Mouse (Mus musculus) macrophage (primary cell): Measurements from ENCODE around the gene Sparcl1. TPM values are rescaled to one million over a fixed set of nuclear protein-coding genes. Genes with fewer than 3 reads are reported as not detected.

ENCODE experiments used
- H3K27ac ChIP-seq: fragments of 350-480 bp; formaldehyde crosslinking; 2 replicates; pipeline ENCODE4 v1.9.0; 2021
- H3K36me3 ChIP-seq: fragments of 350-480 bp; formaldehyde crosslinking; 2 replicates; pipeline ENCODE4 v1.9.0; 2021; ENCODE audit errors: inconsistent target
- H3K4me3 ChIP-seq: fragments of 350-480 bp; formaldehyde crosslinking; 2 replicates; pipeline ENCODE4 v1.9.0; 2021; ENCODE audit errors: inconsistent target
- H3K79me2 ChIP-seq: fragments of 350-480 bp; formaldehyde crosslinking; 2 replicates; pipeline ENCODE4 v1.9.0; 2021; ENCODE audit errors: inconsistent target
- WGBS: methylation state at CpG from one replicate; pipeline ENCODE4 v1.1.7; 2026; ENCODE audit warnings: inconsistent platforms; ENCODE audit not compliant: missing documents; 5-methylcytosine and 5-hydroxymethylcytosine counted together
- polyA plus RNA-seq: library from polyadenylated mRNA; stranded (reverse); fragments of 250-400 nt; gene quantifications from 3 replicates; pipeline ENCODE4 v1.2.4, GENCODE M21; 2018; ENCODE audit warnings: inconsistent platforms

The Sparcl1 gene
- polyA plus RNA-seq, 1 experiment from 2014 or later = not detected

DNA sequence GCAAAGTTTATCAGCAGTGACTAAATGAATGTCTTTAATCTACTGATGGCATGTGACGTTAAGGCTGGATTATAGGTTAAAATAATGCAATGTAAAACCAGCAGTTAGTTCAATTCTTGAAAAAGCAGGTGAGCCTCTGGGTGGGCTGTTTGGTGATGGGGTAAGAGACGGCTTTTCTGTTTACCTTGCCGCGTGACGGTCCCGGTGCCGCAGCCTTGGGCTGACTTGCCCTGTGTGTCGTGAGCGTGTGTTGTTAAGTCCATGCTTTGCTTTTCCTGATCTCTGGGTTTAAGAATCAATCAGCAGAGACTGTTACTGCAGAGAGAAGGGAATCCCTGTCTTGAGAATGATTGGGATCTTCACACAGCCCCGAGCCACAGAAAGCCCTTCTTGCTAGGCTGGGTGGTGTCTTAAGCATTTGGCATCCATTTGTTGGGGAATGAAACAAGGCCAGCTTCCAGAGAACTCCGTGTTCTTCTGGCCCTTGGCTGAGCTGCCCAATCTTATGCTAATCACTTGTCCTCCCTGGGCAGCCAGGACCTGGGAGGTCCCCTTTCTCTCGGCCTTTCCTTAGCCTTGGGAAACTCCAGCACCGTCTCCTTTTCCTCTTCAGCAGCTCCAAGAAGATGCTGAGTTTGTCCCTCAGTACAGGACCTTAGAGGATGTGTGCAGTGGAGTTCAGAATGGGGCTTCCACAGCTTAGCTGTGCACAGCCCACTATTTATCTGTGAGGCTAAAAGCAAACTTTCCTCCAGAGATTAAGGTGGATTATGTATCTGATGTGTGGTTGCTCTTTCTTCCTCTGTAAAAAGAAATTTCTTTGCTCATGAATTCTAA lies 51.4 kb downstream of the Sparcl1 start:
- 97% methylated on average over 13 of the region's 13 CpGs for WGBS
- H3K36me3 ChIP-seq = peaks cover 73% of the 10 kb centered on the region
- no peak overlapping the region for H3K27ac ChIP-seq
- H3K79me2 ChIP-seq = no peaks in the 10 kb centered on the region
- no peak overlapping the region for H3K4me3 ChIP-seq

DNA sequence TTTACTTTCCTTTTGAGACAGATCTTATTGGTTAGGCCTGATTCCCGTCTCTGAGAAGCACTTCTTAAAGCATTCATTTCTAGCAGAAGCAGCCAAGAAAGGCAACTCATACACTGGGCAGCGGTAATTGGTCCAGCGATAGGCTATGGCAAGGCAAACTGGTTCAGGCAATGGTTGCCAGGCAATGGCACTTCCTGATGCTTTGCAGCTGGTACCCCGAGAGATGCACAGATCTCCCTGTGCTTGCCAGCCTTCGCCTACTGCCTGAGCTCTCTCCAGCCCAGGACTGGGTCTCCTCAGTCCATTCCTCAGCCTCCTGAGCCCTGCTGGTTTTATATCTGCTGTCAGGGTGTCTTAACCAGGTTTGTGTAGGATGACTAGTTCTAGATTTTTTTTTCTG lies 53.1 kb downstream of the Sparcl1 start:
- Histone ChIP-seq H3K27ac (no peak overlapping the region), H3K79me2 (no peaks in the 10 kb centered on the region; the same call in 1 of the 2 replicates), H3K36me3 (peaks cover 87% of the 10 kb centered on the region), H3K4me3 (no peak overlapping the region)
- 93% methylated on average over 5 of the region's 5 CpGs for WGBS

- peaks cover 87% of the 10 kb centered on the region for H3K36me3 ChIP-seq
- H3K4me3 ChIP-seq = no peak overlapping the region
- H3K79me2 ChIP-seq = peaks cover 4% of the 10 kb centered on the region; the same call in 1 of the 2 replicates
- 90% methylated on average over 9 of the region's 9 CpGs for WGBS
- H3K27ac ChIP-seq = no peak overlapping the region
Measured at GRCm38 (mm10) chr5:104059628-104060027, 53.9 kb downstream of the Sparcl1 start.

- Histone ChIP-seq H3K4me3 (no peak overlapping the region), H3K79me2 (peaks cover 20% of the 10 kb centered on the region; the same call in 1 of the 2 replicates), H3K27ac (no peak overlapping the region), H3K36me3 (peaks cover 77% of the 10 kb centered on the region)
- 54% methylated on average over 14 of the region's 15 CpGs for WGBS
Measured at GRCm38 (mm10) chr5:104058021-104058420, 55.5 kb downstream of the Sparcl1 start.

DNA sequence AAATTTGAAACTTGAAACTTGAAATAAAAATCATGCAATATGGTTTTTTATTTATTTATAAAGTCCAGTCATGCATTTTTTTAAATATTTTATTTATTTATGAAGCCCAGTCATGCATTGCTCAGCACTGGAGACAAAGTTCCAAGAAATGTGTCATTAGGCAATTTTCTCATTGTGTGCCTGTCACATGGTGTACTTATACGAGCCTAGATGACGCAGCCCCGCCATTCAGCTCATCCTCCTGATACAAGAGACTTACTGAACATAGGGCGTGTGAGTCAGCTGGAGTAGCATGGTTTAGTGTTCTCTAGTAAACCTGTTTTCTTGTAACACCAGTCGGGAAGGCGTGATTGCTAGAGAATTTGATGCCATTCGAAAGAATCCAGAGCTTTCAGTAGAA lies 57.2 kb downstream of the Sparcl1 start:
- Histone ChIP-seq H3K79me2 (peaks cover 36% of the 10 kb centered on the region; the same call in 1 of the 2 replicates), H3K27ac (no peak overlapping the region), H3K4me3 (no peak overlapping the region), H3K36me3 (peaks cover 76% of the 10 kb centered on the region)
- 95% methylated on average over 7 of the region's 7 CpGs for WGBS

DNA sequence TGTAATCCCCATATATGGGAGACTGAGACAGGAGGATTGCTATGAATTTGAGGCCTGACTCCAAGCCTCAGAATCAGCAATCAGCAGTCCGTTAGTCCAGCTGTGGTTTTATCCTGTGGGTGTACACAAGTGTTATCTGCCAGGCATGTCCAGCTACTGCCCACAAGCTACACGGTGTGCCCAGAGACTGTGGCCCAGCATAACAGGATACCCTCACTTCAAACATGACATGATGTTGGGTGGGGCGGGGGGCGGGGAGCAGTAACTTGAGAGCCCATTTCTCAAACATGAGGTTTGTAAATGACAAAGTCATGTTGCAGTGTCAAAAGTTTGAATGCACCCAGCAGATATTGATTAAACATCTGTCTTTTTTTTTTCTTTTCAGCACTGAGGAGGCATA lies 57.7 kb downstream of the Sparcl1 start:
- Histone ChIP-seq H3K4me3 (no peak overlapping the region), H3K36me3 (peaks cover 81% of the 10 kb centered on the region), H3K79me2 (peaks cover 40% of the 10 kb centered on the region; the same call in 1 of the 2 replicates), H3K27ac (no peak overlapping the region)
- WGBS = 95% methylated on average over 4 of the region's 4 CpGs

DNA sequence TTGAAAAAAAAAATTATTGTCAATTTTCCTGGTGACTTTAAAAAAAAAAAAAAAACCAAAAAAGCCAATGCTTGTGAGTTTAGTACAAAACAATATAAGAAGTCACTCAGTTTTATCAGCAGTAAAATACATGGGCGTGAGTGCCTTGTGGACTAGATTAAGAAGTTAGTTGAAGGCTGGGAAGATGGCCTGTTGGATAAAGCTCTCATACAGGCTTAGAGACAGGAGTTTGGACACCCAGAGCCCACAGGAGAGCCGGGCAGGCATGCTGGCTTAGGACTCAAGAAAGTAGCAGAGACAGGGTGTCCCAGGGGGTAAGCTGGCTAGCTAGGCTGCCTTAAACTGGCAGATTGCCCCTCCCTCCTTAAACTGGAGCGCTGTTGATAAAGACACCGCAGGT lies 58.6 kb downstream of the Sparcl1 start:
- no peak overlapping the region for H3K27ac ChIP-seq
- no peak overlapping the region for H3K4me3 ChIP-seq
- peaks cover 83% of the 10 kb centered on the region for H3K36me3 ChIP-seq
- 93% methylated on average over 4 of the region's 4 CpGs for whole genome bisulfite sequencing
- peaks cover 49% of the 10 kb centered on the region for H3K79me2 ChIP-seq

DNA sequence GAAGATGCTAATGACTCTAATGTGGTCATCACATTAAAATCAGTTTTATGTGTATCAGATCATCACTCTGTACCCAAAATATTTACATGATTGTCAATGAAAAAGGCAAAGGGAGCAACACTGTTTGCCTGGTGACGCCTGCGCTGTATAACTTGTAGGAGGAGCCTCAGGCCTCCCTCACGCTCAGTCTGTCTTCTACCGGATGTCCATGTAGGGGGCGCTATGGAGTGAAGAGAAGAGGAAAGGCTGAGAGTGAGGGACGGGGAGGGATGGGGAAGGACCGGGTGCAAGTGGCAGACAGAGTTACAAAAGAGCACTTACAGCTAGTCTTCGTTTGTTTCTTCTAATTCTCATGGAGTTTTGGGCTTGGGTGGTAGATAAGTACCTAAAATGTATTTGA lies 60.6 kb downstream of the Sparcl1 start:
- Histone ChIP-seq H3K36me3 (peaks cover 64% of the 10 kb centered on the region), H3K4me3 (no peak overlapping the region), H3K79me2 (peaks cover 66% of the 10 kb centered on the region), H3K27ac (no peak overlapping the region)
- WGBS = 72% methylated on average over 8 of the region's 8 CpGs

GRCm38 (mm10) chr5:104048139-104048538 lies 65.4 kb downstream of the Sparcl1 start:
- peak overlapping the region; percentile 73 for H3K27ac ChIP-seq
- peaks cover 31% of the 10 kb centered on the region for H3K36me3 ChIP-seq
- H3K4me3 ChIP-seq = peak overlapping the region; percentile 89
- peaks cover 47% of the 10 kb centered on the region for H3K79me2 ChIP-seq
- 41% methylated on average over 4 of the region's 4 CpGs for WGBS

DNA sequence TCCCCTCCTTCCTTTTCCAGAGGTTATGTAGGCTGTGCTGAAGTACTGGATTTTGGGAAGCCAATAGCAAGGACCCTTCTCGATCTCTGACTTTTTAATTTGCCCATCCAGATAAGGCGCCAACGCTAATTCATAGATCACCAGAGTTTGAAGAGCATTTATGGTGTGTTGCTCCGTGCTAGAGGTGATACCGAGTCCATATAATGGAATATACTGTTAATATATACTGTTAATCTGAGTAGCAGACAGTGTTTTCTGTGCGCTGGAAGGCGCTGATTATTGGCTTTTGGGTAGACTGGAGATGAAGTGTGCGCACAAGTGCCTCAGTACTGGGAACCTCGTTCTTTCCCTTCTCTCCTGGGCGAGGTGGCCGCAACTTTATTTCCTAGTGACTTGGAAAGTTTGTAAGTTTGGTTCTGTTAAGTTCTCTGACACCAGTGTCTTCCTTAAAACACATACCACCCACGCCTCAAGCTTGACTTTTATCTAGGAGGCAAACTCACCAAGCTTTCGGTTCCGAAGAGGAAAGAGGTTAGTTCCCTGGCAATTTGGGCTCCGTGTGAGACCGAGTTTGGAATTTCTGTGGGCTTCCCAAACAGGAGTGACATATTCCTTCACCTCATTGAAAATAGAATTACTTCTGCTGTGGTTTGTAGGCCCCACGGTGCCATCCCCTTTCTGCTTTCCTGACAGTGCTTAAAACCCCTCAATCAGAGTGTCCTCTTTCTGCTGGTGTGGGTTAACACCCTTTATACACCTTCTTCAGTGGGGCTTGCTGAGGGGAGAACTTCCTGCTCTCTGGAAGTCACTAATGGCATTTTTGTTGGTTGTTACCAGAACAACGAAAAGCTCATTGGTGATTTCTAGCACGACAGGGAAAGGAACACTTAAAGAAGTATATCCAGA lies 66.1 kb downstream of the Sparcl1 start:
- Histone ChIP-seq H3K27ac (peak overlapping the region; percentile 73), H3K79me2 (peaks cover 40% of the 10 kb centered on the region), H3K4me3 (peak overlapping the region; percentile 89), H3K36me3 (peaks cover 26% of the 10 kb centered on the region)
- WGBS = 1% methylated on average over 19 of the region's 19 CpGs

- Histone ChIP-seq H3K4me3 (peak within 1 kb of the TSS; percentile 89), H3K27ac (peak within 1 kb of the TSS; percentile 85), H3K36me3 (peaks cover 17% of the 10 kb centered on the region), H3K79me2 (peaks cover 33% of the 10 kb centered on the region)
- 5% methylated on average over 90 of the region's 90 CpGs for WGBS
Measured at GRCm38 (mm10) chr5:104046256-104047199, 67.0 kb downstream of the Sparcl1 start, which contains the start of gene Nudt9. Gene Nudt9, plus strand, starts transcription at chr5:104046306.

GRCm38 (mm10) chr5:104043704-104044103 lies 69.8 kb downstream of the Sparcl1 start:
- peaks cover 6% of the 10 kb centered on the region for H3K79me2 ChIP-seq
- H3K4me3 ChIP-seq = no peak overlapping the region
- no peak overlapping the region for H3K27ac ChIP-seq
- 87% methylated on average over 2 of the region's 2 CpGs for whole genome bisulfite sequencing
- H3K36me3 ChIP-seq = no peaks in the 10 kb centered on the region

- Histone ChIP-seq H3K4me3 (no peak overlapping the region), H3K36me3 (no peaks in the 10 kb centered on the region), H3K27ac (no peak overlapping the region), H3K79me2 (no peaks in the 10 kb centered on the region; the same call in 1 of the 2 replicates)
- WGBS = 100% methylated on average over 2 of the region's 2 CpGs
Measured at GRCm38 (mm10) chr5:104042906-104043305, 70.6 kb downstream of the Sparcl1 start.
